ENCODE assay signal across 8 mouse cellular contexts in genomic region chr4:132883561-132884063, GRCm38 (mm10). TPM values are rescaled to one million over a fixed set of nuclear protein-coding genes. Genes with fewer than 3 reads are reported as not detected.
A peak's percentile ranks its signal among the peaks of the same experiment; 100 is the strongest.
DNase-seq lines count a peak whose midpoint lies in the region; ATAC-seq lines count a peak whose summit lies in the region.

No protein-coding gene starts in this region.

- H3K27me3 ChIP-seq in embryonic facial prominence, embryonic 12.5 days = no peaks in the 10 kb centered on the region
- H3K27me3 ChIP-seq in midbrain, embryonic 13.5 days = no peaks in the 10 kb centered on the region

- peak overlapping the region; percentile 90 for H3K9ac ChIP-seq in embryonic facial prominence, embryonic 12.5 days
- H3K9ac ChIP-seq in midbrain, embryonic 13.5 days (replicated peaks) = peak overlapping the region; percentile 96

- peaks cover 6% of the 10 kb centered on the region for H3K4me1 ChIP-seq in embryonic facial prominence, embryonic 12.5 days
- peaks cover 33% of the 10 kb centered on the region for H3K4me1 ChIP-seq in midbrain, embryonic 13.5 days (replicated peaks)

- no peaks in the 10 kb centered on the region for H3K9me3 ChIP-seq in embryonic facial prominence, embryonic 12.5 days
- H3K9me3 ChIP-seq in midbrain, embryonic 13.5 days = no peaks in the 10 kb centered on the region

- peak overlapping the region; percentile 95 for H3K4me3 ChIP-seq in embryonic facial prominence, embryonic 12.5 days
- H3K4me3 ChIP-seq in midbrain, embryonic 13.5 days (replicated peaks) = peak overlapping the region; percentile 97

- H3K27ac ChIP-seq in embryonic facial prominence, embryonic 12.5 days = peak overlapping the region; percentile 85
- peak overlapping the region; percentile 84 for H3K27ac ChIP-seq in midbrain, embryonic 13.5 days

- no peaks in the 10 kb centered on the region for H3K36me3 ChIP-seq in embryonic facial prominence, embryonic 12.5 days
- peaks cover 9% of the 10 kb centered on the region; the same call in 1 of the 2 replicates for H3K36me3 ChIP-seq in midbrain, embryonic 13.5 days

- peak overlapping the region; percentile 90 for H3K4me2 ChIP-seq in embryonic facial prominence, embryonic 12.5 days (replicated peaks)
- H3K4me2 ChIP-seq in midbrain, embryonic 13.5 days (replicated peaks) = peak overlapping the region; percentile 82

- intact Hi-C loops in heart, postnatal 36 days (cut with DNase I) = loop anchor here (2.0 kb wide), 3 partner anchors 21 to 39 kb away; partner anchors contain the start of gene Fam76a

- peak; percentile 22 to 47 for DNase-seq in heart, adult 18-20 months
- no peak for DNase-seq in heart, postnatal 36 days
- peak; percentile 67 for DNase-seq in 416B (ENCODE audit: low read depth)
- DNase-seq in hindlimb bud, embryonic 11.5 days (ENCODE audit: extremely low spot score, low read depth, low spot score) = peak; percentile 10
- DNase-seq in spleen, postnatal 4 days (ENCODE audit: low spot score in 2 of 2) = no peak

- 2% methylated on average over 21 of the region's 21 CpGs for WGBS in embryonic facial prominence, embryonic 12.5 days
- 5% methylated on average over 21 of the region's 21 CpGs for WGBS in midbrain, embryonic 13.5 days

- peak; percentile 29; the same call in 1 of the 2 replicates for ATAC-seq in embryonic facial prominence, embryonic 12.5 days (ENCODE audit: insufficient number of reproducible peaks, insufficient read depth, low FRiP score, low TSS enrichment)
- no peak; the same call in 1 of the 2 replicates for ATAC-seq in midbrain, embryonic 13.5 days
- ATAC-seq in frontal cortex, adult (ENCODE audit: low TSS enrichment) = no peak

RNA-seq across cellular contexts. Expression of gene Stx12, which starts 0.7 kb away (rescaled TPM):
- total RNA-seq in heart, adult 18-20 months (2021) = 10 to 100 TPM; 32.6 to 33.8 TPM
- total RNA-seq in heart, postnatal 36 days (2021) = 10 to 100 TPM; 36.4 to 36.7 TPM
- polyA plus RNA-seq in embryonic facial prominence, embryonic 12.5 days (2016; fragmentation: Nextera tagmentation; extraction: Ambion mirVana) = 69.6 and 71.3 TPM in 2 replicates
- 133 and 144 TPM in 2 replicates for polyA plus RNA-seq in midbrain, embryonic 13.5 days (2015; fragmentation: Nextera tagmentation; extraction: Ambion mirVana)

RNA-seq across cellular contexts. Expression of gene Fam76a, which starts 38.7 kb away (rescaled TPM):
- 10 to 100 TPM; 29.0 to 37.7 TPM for total RNA-seq in heart, adult 18-20 months (2021)
- total RNA-seq in heart, postnatal 36 days (2021) = 10 to 100 TPM; 42.3 to 46.4 TPM
- polyA plus RNA-seq in embryonic facial prominence, embryonic 12.5 days (2016; fragmentation: Nextera tagmentation; extraction: Ambion mirVana) = 37.7 and 40.9 TPM in 2 replicates
- polyA plus RNA-seq in midbrain, embryonic 13.5 days (2015; fragmentation: Nextera tagmentation; extraction: Ambion mirVana) = 39.1 and 45.1 TPM in 2 replicates

RNA-seq across cellular contexts. Expression of gene Ppp1r8, which starts 40.6 kb away (rescaled TPM):
- total RNA-seq in heart, adult 18-20 months (2021) = 10 to 100 TPM; 18.8 to 20.5 TPM
- 10 to 100 TPM; 16.6 to 18.8 TPM for total RNA-seq in heart, postnatal 36 days (2021)
- 58.6 and 63.2 TPM in 2 replicates for polyA plus RNA-seq in embryonic facial prominence, embryonic 12.5 days (2016; fragmentation: Nextera tagmentation; extraction: Ambion mirVana)
- polyA plus RNA-seq in midbrain, embryonic 13.5 days (2015; fragmentation: Nextera tagmentation; extraction: Ambion mirVana) = 59.8 and 60.4 TPM in 2 replicates

Comparison
In these comparisons a context has a peak if more than half of its experiments do, and no peak if none do; other contexts are left out.
1. DNase-seq: peak in heart, adult 18-20 months (2 of 2), 416B (single experiment) and hindlimb bud, embryonic 11.5 days (single experiment); none in heart, postnatal 36 days (0 of 2) and spleen, postnatal 4 days (0 of 2).